Mouse (Mus musculus) forebrain, embryonic 15.5 days (tissue): ENCODE data around the gene Sdr16c6. TPM values are rescaled to one million over a fixed set of nuclear protein-coding genes. Genes with fewer than 3 reads are reported as not detected.

Experiments
- ATAC-seq: fragments of 200-750 bp; cut with Nextera tagmentation; replicated peaks from 2 replicates; pipeline ENCODE4 v1.8.0; 2017; ENCODE audit warnings: mild to moderate bottlenecking, moderate TSS enrichment, moderate library complexity
- H3K27ac ChIP-seq: fragments of 300-500 bp; sonication (generic); replicated peaks from 2 replicates; pipeline ENCODE4 v1.5.1; 2015; ENCODE audit warnings: mild to moderate bottlenecking, inconsistent platforms
- H3K27me3 ChIP-seq: fragments of 300-500 bp; sonication (generic); 2 replicates; pipeline ENCODE4 v1.6.1; 2015; ENCODE audit warnings: inconsistent platforms
- H3K36me3 ChIP-seq: fragments of 300-500 bp; sonication (generic); 2 replicates; pipeline ENCODE4 v1.6.1; 2015; ENCODE audit warnings: mild to moderate bottlenecking, inconsistent platforms
- H3K4me1 ChIP-seq: fragments of 300-500 bp; sonication (generic); 2 replicates; pipeline ENCODE4 v1.6.1; 2015; ENCODE audit warnings: inconsistent platforms
- H3K4me2 ChIP-seq: fragments of 300-500 bp; sonication (generic); replicated peaks from 2 replicates; pipeline ENCODE4 v1.6.1; 2015; ENCODE audit warnings: mild to moderate bottlenecking, inconsistent platforms
- H3K4me3 ChIP-seq: fragments of 300-500 bp; sonication (generic); 2 replicates; pipeline ENCODE4 v1.5.1; 2015; ENCODE audit warnings: mild to moderate bottlenecking, inconsistent platforms
- H3K9ac ChIP-seq: fragments of 300-500 bp; sonication (generic); replicated peaks from 2 replicates; pipeline ENCODE4 v1.6.1; 2015; ENCODE audit warnings: mild to moderate bottlenecking, inconsistent platforms
- H3K9me3 ChIP-seq: fragments of 300-500 bp; sonication (generic); 2 replicates; pipeline ENCODE4 v1.6.1; 2016; ENCODE audit warnings: inconsistent platforms
- WGBS: fragments of 180-500 bp; shearing (Covaris S2); methylation state at CpG from one replicate; pipeline ENCODE4 v1.1.7; 2015; ENCODE audit warnings: mixed read lengths; 5-methylcytosine and 5-hydroxymethylcytosine counted together
- polyA plus RNA-seq: library from polyadenylated mRNA; unstranded; fragments of >200 nt; fragmentation: Nextera tagmentation; extraction: Ambion mirVana; gene quantifications from 2 replicates; pipeline ENCODE4 v1.2.1, GENCODE M21; 2015

Sdr16c6 gene
- not detected in 2 replicates for polyA plus RNA-seq

- Histone ChIP-seq H3K9ac (no peak within 1 kb of the TSS), H3K9me3 (no peaks in the 10 kb centered on the region), H3K27me3 (no peaks in the 10 kb centered on the region), H3K4me1 (no peaks in the 10 kb centered on the region), H3K27ac (no peak within 1 kb of the TSS), H3K4me2 (no peak within 1 kb of the TSS), H3K4me3 (no peak within 1 kb of the TSS), H3K36me3 (no peaks in the 10 kb centered on the region)
- no peak for ATAC-seq
- 93% methylated on average over 3 of the region's 3 CpGs for WGBS
These were observed at the start of gene Sdr16c6 for GRCm38 (mm10) chr4:4077372-4077771. Gene Sdr16c6, minus strand, starts transcription at chr4:4077522.

GRCm38 (mm10) chr4:4080180-4080579 is 2.9 kb upstream of the Sdr16c6 start:
- no peak for ATAC-seq
- H3K27me3 ChIP-seq: no peaks in the 10 kb centered on the region
- H3K27ac ChIP-seq: no peak overlapping the region
- H3K9me3 ChIP-seq: no peaks in the 10 kb centered on the region
- no peak overlapping the region for H3K4me3 ChIP-seq
- H3K9ac ChIP-seq: no peak overlapping the region
- no peaks in the 10 kb centered on the region for H3K36me3 ChIP-seq
- no peaks in the 10 kb centered on the region for H3K4me1 ChIP-seq
- H3K4me2 ChIP-seq: no peak overlapping the region

- Histone ChIP-seq H3K27ac (no peak overlapping the region), H3K4me2 (no peak overlapping the region), H3K4me3 (no peak overlapping the region), H3K9ac (no peak overlapping the region), H3K27me3 (no peaks in the 10 kb centered on the region), H3K9me3 (no peaks in the 10 kb centered on the region), H3K4me1 (no peaks in the 10 kb centered on the region), H3K36me3 (no peaks in the 10 kb centered on the region)
- ATAC-seq: no peak
- WGBS: 61% methylated on average over 3 of the region's 3 CpGs
These were observed 1.8 kb upstream of the Sdr16c6 start for GRCm38 (mm10) chr4:4079132-4079531.

- Histone ChIP-seq H3K36me3 (no peaks in the 10 kb centered on the region), H3K4me2 (no peak overlapping the region), H3K9ac (no peak overlapping the region), H3K27me3 (no peaks in the 10 kb centered on the region), H3K9me3 (no peaks in the 10 kb centered on the region), H3K27ac (no peak overlapping the region), H3K4me3 (no peak overlapping the region), H3K4me1 (no peaks in the 10 kb centered on the region)
- no peak for ATAC-seq
- WGBS: 96% methylated on average over 2 of the region's 2 CpGs
These were observed 1.3 kb downstream of the Sdr16c6 start for GRCm38 (mm10) chr4:4076001-4076400.

Other genes starting within 250 kb of the Sdr16c6 start
- gene Gm11808, start 103.9 kb downstream of the Sdr16c6 start, polyA plus RNA-seq: 579 and 627 TPM in 2 replicates